Comparison of ENCODE assay signal across 20 mouse cellular contexts in the genomic region with DNA sequence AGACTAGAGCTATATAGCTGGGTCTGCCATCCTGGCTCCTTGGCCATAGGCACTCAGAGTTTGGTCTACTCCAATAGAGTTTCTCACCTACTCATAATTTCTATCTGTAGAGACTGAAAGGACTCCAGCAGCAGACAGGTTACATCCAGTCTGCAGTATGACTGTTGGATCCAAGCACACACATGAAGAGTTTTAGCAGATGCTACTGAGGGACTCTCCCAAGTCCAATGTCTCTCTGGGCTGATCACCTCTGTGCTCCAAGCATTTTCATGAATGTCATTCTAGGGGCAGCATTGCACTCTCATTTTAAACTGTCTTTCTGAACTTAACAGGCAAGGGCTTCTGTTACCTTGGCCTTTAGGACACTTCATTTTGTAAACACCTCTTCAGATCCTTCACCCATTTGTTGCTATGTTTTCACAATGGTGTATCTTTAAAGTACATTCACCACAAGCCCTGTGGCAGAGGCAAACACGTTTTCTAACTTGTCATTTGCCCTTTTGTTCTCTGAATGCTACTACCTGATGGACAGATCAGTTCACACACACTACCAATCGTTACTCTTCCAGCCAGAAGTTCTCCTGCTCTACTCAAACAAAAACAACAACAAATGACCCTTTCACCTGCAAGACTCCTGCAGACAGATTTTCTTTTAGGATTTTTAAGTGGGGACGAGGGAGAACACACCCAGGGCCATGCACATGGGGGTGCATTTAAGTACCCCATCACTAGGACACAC. TPM values are rescaled to one million over a fixed set of nuclear protein-coding genes. Genes with fewer than 3 reads are reported as not detected.
DNase-seq lines count a peak whose midpoint lies in the region; ATAC-seq and TF ChIP-seq lines count a peak whose summit lies in the region.
"Had no signal": no experiment of that assay in that cellular context is flagged by ENCODE, and none has a peak within 500 bp of the region (broad histone marks: within the 10 kb centered on the region; RNA-seq: fewer than 3 reads in every experiment).

No protein-coding gene starts in this region.

- H3K4me3 ChIP-seq in heart, embryonic 11.5 days (ENCODE audit: low read depth, low read length) = no peak overlapping the region
- H3K4me3 ChIP-seq in heart, embryonic 12.5 days = no peak overlapping the region
- no peak overlapping the region for H3K4me3 ChIP-seq in spleen, adult 2 months (ENCODE audit: extremely low read depth, insufficient read depth, insufficient read length)
- no peak overlapping the region for H3K4me3 ChIP-seq in CH12.LX (replicated peaks in 1 of 3; ENCODE audit: low read depth in 2 of 3, low read length in 2 of 3, poor library complexity in 1 of 3)
- no peak overlapping the region for H3K4me3 ChIP-seq in liver, postnatal 0 days (ENCODE audit: low read depth, low read length)
- H3K4me3 ChIP-seq: embryonic facial prominence, embryonic 13.5 days; forebrain, embryonic 12.5 days; heart, embryonic 15.5 days; hindbrain, embryonic 10.5 days had no signal

- TF ChIP-seq EP300 in CH12.LX (IDR thresholded peaks at IDR 0.05; ENCODE audit: low read length) = no peak
- no peak for TF ChIP-seq EP300 in liver, postnatal 0 days (IDR thresholded peaks at IDR 0.05; ENCODE audit: low read depth)

- in situ Hi-C loops in CH12.LX (cut with MboI; ENCODE audit: low pct_ligation_motif_present, low pct_unique_long_range_greater_than_20kb, low sequenced_read_pairs) = loop anchor here (5.0 kb wide), 2 partner anchors 65 to 115 kb away; no protein-coding TSS in a partner anchor

- H3K27ac ChIP-seq in heart, embryonic 11.5 days (ENCODE audit: low read depth, low read length) = no peak overlapping the region
- no peak overlapping the region for H3K27ac ChIP-seq in heart, embryonic 12.5 days (ENCODE audit: poor library complexity, severe bottlenecking)
- peak overlapping the region; percentile 5; the same call in 1 of the 2 replicates for H3K27ac ChIP-seq in spleen, adult 2 months (ENCODE audit: insufficient read depth, low read length)
- H3K27ac ChIP-seq in CH12.LX (ENCODE audit: insufficient read depth, low read depth) = peak overlapping the region; percentile 78
- H3K27ac ChIP-seq in liver, postnatal 0 days (ENCODE audit: low read depth) = peak overlapping the region; percentile 66
- H3K27ac ChIP-seq: embryonic facial prominence, embryonic 13.5 days; forebrain, embryonic 12.5 days; heart, embryonic 15.5 days; hindbrain, embryonic 14.5 days had no signal

- 0 out of 2 replicates have a peak overlapping the region, but pooled peaks have one; percentile 2 for H3K9ac ChIP-seq in heart, embryonic 11.5 days (ENCODE audit: low read depth, low read length)
- H3K9ac ChIP-seq in heart, embryonic 12.5 days = no peak overlapping the region
- H3K9ac ChIP-seq in CH12.LX (ENCODE audit: insufficient read depth, low read depth) = peak overlapping the region; percentile 44
- H3K9ac ChIP-seq in liver, postnatal 0 days (replicated peaks) = no peak overlapping the region; the same call in 1 of the 2 replicates
- H3K9ac ChIP-seq: embryonic facial prominence, embryonic 13.5 days; forebrain, embryonic 12.5 days; forebrain, postnatal 0 days; heart, embryonic 15.5 days; hindbrain, embryonic 14.5 days had no signal

- H3K4me2 ChIP-seq in heart, embryonic 11.5 days = no peak overlapping the region
- H3K4me2 ChIP-seq in heart, embryonic 12.5 days = no peak overlapping the region
- peak overlapping the region; percentile 35 for H3K4me2 ChIP-seq in CH12.LX (ENCODE audit: insufficient read depth, low read depth, poor library complexity, severe bottlenecking)
- no peak overlapping the region for H3K4me2 ChIP-seq in liver, postnatal 0 days (ENCODE audit: low read depth, low read length)
- H3K4me2 ChIP-seq: embryonic facial prominence, embryonic 13.5 days; forebrain, embryonic 12.5 days; heart, embryonic 15.5 days; hindbrain, embryonic 14.5 days had no signal

- no peaks in the 10 kb centered on the region for H3K36me3 ChIP-seq in heart, embryonic 11.5 days (ENCODE audit: control insufficient read depth, insufficient read depth, low read length)
- no peaks in the 10 kb centered on the region for H3K36me3 ChIP-seq in heart, embryonic 12.5 days
- H3K36me3 ChIP-seq in spleen, adult 2 months (ENCODE audit: control insufficient read depth, insufficient read depth, low read length) = no peaks in the 10 kb centered on the region
- H3K36me3 ChIP-seq in CH12.LX (replicated peaks in 1 of 2; ENCODE audit: control insufficient read depth in 1 of 2, insufficient read depth in 1 of 2, low read length in 1 of 2) = peaks cover 0 to 10% of the 10 kb centered on the region in 2 experiments
- H3K36me3 ChIP-seq in liver, postnatal 0 days (replicated peaks; ENCODE audit: insufficient read depth, low read length) = no peaks in the 10 kb centered on the region
- H3K36me3 ChIP-seq: embryonic facial prominence, embryonic 13.5 days; forebrain, embryonic 12.5 days; G1E; heart, embryonic 15.5 days had no signal

- dilution Hi-C loops in CH12.LX (cut with MboI; ENCODE audit: extremely low pct_ligation_motif_present, extremely low pct_unique_long_range_greater_than_20kb, low sequenced_read_pairs) = no loop called here

- WGBS in heart, embryonic 11.5 days (ENCODE audit: insufficient replicate concordance) = 36% methylated on average over 3 of the region's 3 CpGs
- WGBS in heart, embryonic 12.5 days = 47% methylated on average over 3 of the region's 3 CpGs
- 56% methylated on average over 3 of the region's 3 CpGs for WGBS in spleen, adult 2 months
- WGBS in liver, postnatal 0 days (ENCODE audit: insufficient replicate concordance) = 40% methylated on average over 3 of the region's 3 CpGs

- no peaks in the 10 kb centered on the region for H3K27me3 ChIP-seq in heart, embryonic 11.5 days (ENCODE audit: control insufficient read depth, insufficient read depth, low read length)
- H3K27me3 ChIP-seq in heart, embryonic 12.5 days (replicated peaks) = no peaks in the 10 kb centered on the region
- H3K27me3 ChIP-seq in spleen, adult 2 months (ENCODE audit: control insufficient read depth, insufficient read depth, low read length) = no peaks in the 10 kb centered on the region
- H3K27me3 ChIP-seq in CH12.LX (replicated peaks) = no peaks in the 10 kb centered on the region
- H3K27me3 ChIP-seq in liver, postnatal 0 days (ENCODE audit: insufficient read depth, low read length) = no peaks in the 10 kb centered on the region
- H3K27me3 ChIP-seq: embryonic facial prominence, embryonic 13.5 days; heart, embryonic 15.5 days had no signal

- no peaks in the 10 kb centered on the region for H3K9me3 ChIP-seq in heart, embryonic 11.5 days (replicated peaks; ENCODE audit: control insufficient read depth, low read length)
- no peaks in the 10 kb centered on the region for H3K9me3 ChIP-seq in heart, embryonic 12.5 days (replicated peaks)
- H3K9me3 ChIP-seq in CH12.LX (replicated peaks; ENCODE audit: low read length) = no peaks in the 10 kb centered on the region
- H3K9me3 ChIP-seq in liver, postnatal 0 days (ENCODE audit: low read length) = no peaks in the 10 kb centered on the region
- H3K9me3 ChIP-seq: embryonic facial prominence, embryonic 13.5 days; forebrain, embryonic 12.5 days; G1E; heart, embryonic 15.5 days had no signal

- DNase-seq in spleen, adult 2 months (ENCODE audit: low read depth in 1 of 2, low spot score in 2 of 2) = no peak
- no peak for DNase-seq in spleen, postnatal 4 days (ENCODE audit: low spot score in 2 of 2)
- DNase-seq in CH12.LX (ENCODE audit: extremely low read depth) = no peak
- DNase-seq in liver, postnatal 0 days = no peak
- DNase-seq in adrenal gland, postnatal 25 days = no peak
- DNase-seq: adrenal gland, adult 8-10 months; cerebellum, adult 11-12 months; cerebellum, adult 9-11 months; cerebellum, postnatal 36 days; forebrain, postnatal 0 days; gastrocnemius, postnatal 25 days; heart, postnatal 14 days had no signal

- no peak for TF ChIP-seq POLR2A in spleen, adult 2 months (IDR thresholded peaks at IDR 0.05; ENCODE audit: low read depth, low read length)
- TF ChIP-seq POLR2A in CH12.LX (IDR thresholded peaks at IDR 0.05; ENCODE audit: low read depth, low read length) = no peak; the same call in 1 of the 2 replicates

- TF ChIP-seq CTCF in spleen, adult 2 months (IDR thresholded peaks at IDR 0.05; ENCODE audit: extremely low read depth, insufficient read depth, insufficient read length, insufficient replicate concordance) = no peak
- TF ChIP-seq CTCF in CH12.LX (conservative IDR thresholded peaks at IDR 0.05 in 1 of 2, IDR thresholded peaks at IDR 0.05 in 1 of 2; ENCODE audit: low read depth in 2 of 2, low read length in 2 of 2) = no peak
- TF ChIP-seq CTCF in liver, postnatal 0 days (IDR thresholded peaks at IDR 0.05; ENCODE audit: low read depth) = no peak

- H3K79me2 ChIP-seq in CH12.LX (replicated peaks; ENCODE audit: control insufficient read depth, extremely low read depth, insufficient read depth, poor library complexity, severe bottlenecking) = peaks cover 94% of the 10 kb centered on the region

- peaks cover 6% of the 10 kb centered on the region; the same call in 1 of the 2 replicates for H3K4me1 ChIP-seq in heart, embryonic 11.5 days (ENCODE audit: control insufficient read depth, insufficient read depth, low read length)
- H3K4me1 ChIP-seq in heart, embryonic 12.5 days (replicated peaks) = peaks cover 34% of the 10 kb centered on the region
- H3K4me1 ChIP-seq in spleen, adult 2 months (ENCODE audit: control insufficient read depth, insufficient read depth, insufficient read length) = peaks cover 19% of the 10 kb centered on the region
- H3K4me1 ChIP-seq in CH12.LX (ENCODE audit: control insufficient read depth in 1 of 2, insufficient read depth in 2 of 2) = peaks cover 21 to 77% of the 10 kb centered on the region in 2 experiments
- peaks cover 25% of the 10 kb centered on the region for H3K4me1 ChIP-seq in liver, postnatal 0 days (ENCODE audit: insufficient read depth)

- TF ChIP-seq RAD21 in CH12.LX (IDR thresholded peaks at IDR 0.05; ENCODE audit: low read depth, low read length) = no peak

- ATAC-seq in heart, embryonic 11.5 days (replicated peaks; ENCODE audit: insufficient number of reproducible peaks, low FRiP score, low TSS enrichment) = no peak
- no peak for ATAC-seq in heart, embryonic 12.5 days (ENCODE audit: insufficient number of reproducible peaks, low FRiP score)
- peak; percentile 65 for ATAC-seq in liver, postnatal 0 days
- ATAC-seq: forebrain, postnatal 0 days had no signal

TF ChIP-seq in CH12.LX, 34 proteins besides CTCF, POLR2A, EP300 and RAD21 (continues in another document):
- TF ChIP-seq MAX (IDR thresholded peaks at IDR 0.05; ENCODE audit: low read length) (no peak), IRF4 (IDR thresholded peaks at IDR 0.05; ENCODE audit: low read depth, low read length) (no peak), NELFE (IDR thresholded peaks at IDR 0.05; ENCODE audit: low read depth, low read length) (no peak)

RNA-seq across cellular contexts. Expression of a gene that starts 7.2 kb away (rescaled TPM):
- polyA plus RNA-seq in heart, embryonic 11.5 days (2014; fragmentation: Nextera tagmentation; extraction: Ambion mirVana) = 42.6 and 44.1 TPM in 2 replicates
- 53.6 and 59.2 TPM in 2 replicates for polyA plus RNA-seq in heart, embryonic 12.5 days (2016; fragmentation: Nextera tagmentation; extraction: Ambion mirVana)
- polyA plus RNA-seq in spleen, adult 2 months (2012; rRNA removed) = 29.1 and 36.5 TPM in 2 replicates
- total RNA-seq in CH12.LX (2012; rRNA removed) (149 and 174 TPM in 2 replicates), CH12.LX (2014; rRNA removed) (65.1 and 71.8 TPM in 2 replicates)
- 133 and 137 TPM in 2 replicates for polyA plus RNA-seq in CH12.LX (2012; ENCODE audit: insufficient read length, low read depth)
- 25.6 and 26.4 TPM in 2 replicates for polyA plus RNA-seq in liver, postnatal 0 days (2015; fragmentation: Nextera tagmentation; extraction: Ambion mirVana)
- total RNA-seq in adrenal gland, postnatal 25 days (2021) = 29.6 and 35.5 TPM in 2 replicates

Comparison
In these comparisons a context has a peak if more than half of its experiments do, and no peak if none do; other contexts are left out.
1. H3K9ac ChIP-seq: peak in heart, embryonic 11.5 days (single experiment) and CH12.LX (single experiment); none in heart, embryonic 12.5 days (single experiment) and liver, postnatal 0 days (single experiment).
2. H3K27ac ChIP-seq: peak in spleen, adult 2 months (single experiment), CH12.LX (single experiment) and liver, postnatal 0 days (single experiment); none in heart, embryonic 11.5 days (single experiment) and heart, embryonic 12.5 days (single experiment).